Mouse (Mus musculus): Measurements from ENCODE around the gene Gm49366.
"Not testable (repeated sequence)": the region's sequence is repeated elsewhere in the genome, so short reads cannot be mapped to it uniquely, and the experiment has no call there.

GRCm38 (mm10) chr12:84029043-84029442, 9.7 kb upstream of the Gm49366 start:
- not testable (repeated sequence) for TF ChIP-seq CTCF, POLR2A (IDR thresholded peaks at IDR 0.05; ENCODE audit: extremely low read depth, insufficient read depth, low read length)

All from cortical plate, adult 2 months (tissue).